Mouse (Mus musculus) spleen, adult 2 months (tissue): ENCODE data around the gene Srsf3.

Experiments
- CTCF ChIP-seq: fragments of 200-500 bp; IDR thresholded peaks from 2 replicates; pipeline ENCODE4 v1.5.1; 2011; ENCODE audit warnings: mild to moderate bottlenecking, inconsistent platforms; ENCODE audit not compliant: insufficient read depth, insufficient read length, insufficient replicate concordance; ENCODE audit errors: extremely low read depth
- POLR2A ChIP-seq: fragments of 200-500 bp; IDR thresholded peaks from 2 replicates; pipeline ENCODE4 v1.6.1; 2011; ENCODE audit warnings: low read depth, low read length, inconsistent platforms

DNA sequence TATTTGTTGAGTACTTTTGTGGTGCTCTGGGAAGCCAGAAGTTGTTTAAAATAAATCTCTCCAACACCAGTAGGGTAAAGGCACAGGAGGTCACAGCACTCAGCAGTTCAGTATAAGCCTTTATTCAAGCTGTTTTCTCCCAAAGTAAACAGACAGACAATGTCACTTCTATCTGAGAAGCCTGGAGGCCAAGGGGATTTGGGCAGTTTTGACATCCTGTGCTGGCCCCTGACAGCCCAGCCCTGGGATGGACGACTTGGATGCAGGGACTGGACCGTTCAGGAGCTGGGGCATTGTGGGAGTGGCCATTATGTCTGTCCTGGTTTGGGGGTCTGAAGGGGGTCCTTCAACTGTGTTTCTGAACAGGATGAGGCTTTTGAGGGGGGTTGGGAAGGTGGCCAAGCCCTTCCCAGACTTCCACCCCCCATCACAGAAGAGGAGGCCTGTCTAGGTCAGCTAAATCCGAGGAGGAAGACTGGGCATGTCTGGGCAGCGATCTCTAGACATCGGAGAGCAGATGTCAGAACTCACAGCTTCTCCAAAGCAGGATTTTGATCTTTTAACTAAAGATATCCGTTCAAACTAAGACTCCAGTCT lies 59.0 kb downstream of the Srsf3 start:
- TF ChIP-seq CTCF (no peak), POLR2A (no peak)
